Mouse (Mus musculus): ENCODE measurements around the gene Arnt.

The Arnt gene

DNA sequence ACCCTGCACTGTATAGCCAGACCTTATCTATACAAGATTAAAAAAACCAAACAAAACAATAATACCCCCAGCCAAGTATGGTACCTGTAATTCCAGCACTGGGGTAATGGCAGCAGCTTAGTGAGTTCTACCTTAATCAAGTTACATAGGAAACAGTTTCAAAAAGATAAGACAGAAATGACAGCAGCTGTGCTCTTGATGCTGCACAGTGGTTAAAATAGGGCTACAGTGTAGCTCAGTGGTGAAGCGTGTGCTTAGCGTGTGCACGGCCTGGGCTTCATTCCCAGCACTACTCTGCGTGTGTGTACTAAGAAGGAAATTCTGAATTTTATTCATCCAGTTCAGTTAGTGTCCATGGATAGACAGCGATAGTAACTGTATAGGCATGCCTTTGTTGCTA, 22.2 kb downstream of the Arnt start:
- no peak for DNase-seq (ENCODE audit: low spot score in 2 of 2)

DNA sequence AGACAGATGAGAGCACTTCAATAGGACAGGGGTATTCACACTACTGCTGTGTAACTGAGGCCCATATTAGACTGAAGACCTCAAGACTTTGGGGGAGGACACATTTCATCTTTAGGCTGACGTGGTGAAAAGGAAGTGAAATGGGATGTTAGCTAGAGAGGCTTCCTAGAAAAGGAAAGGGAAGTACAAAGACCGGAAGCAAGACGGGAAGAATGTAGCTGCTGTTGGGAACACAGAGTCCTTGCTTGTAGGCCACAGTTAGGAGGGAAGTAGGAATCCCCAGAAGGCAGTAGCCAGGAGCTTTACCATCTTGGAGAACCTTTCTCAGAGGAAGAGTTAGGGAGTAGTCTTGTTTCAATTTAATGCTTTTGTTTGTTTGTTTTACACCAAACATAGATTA, 23.6 kb downstream of the Arnt start:
- no peak for DNase-seq (ENCODE audit: low spot score in 2 of 2)

DNA sequence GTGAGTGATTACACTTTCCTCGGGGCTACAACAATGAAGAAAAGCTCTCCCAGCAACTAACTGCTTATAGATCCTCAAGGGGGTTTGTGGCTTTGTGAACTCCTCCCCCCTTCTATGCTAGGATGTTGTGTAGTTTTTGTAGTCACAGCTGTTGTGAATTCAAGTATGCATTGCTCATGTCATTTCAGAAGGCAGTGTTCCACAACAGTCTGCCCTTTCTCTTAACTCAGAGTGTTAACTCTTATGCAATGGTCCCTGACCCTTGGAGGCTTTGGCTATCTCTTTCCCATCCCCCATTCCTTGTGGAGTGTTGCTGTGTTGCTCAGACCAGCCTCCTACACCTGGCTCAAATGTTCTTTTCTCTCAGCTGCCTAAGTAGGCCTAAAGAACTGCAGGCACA, 25.2 kb downstream of the Arnt start:
- DNase-seq (ENCODE audit: low spot score in 2 of 2): no peak

DNA sequence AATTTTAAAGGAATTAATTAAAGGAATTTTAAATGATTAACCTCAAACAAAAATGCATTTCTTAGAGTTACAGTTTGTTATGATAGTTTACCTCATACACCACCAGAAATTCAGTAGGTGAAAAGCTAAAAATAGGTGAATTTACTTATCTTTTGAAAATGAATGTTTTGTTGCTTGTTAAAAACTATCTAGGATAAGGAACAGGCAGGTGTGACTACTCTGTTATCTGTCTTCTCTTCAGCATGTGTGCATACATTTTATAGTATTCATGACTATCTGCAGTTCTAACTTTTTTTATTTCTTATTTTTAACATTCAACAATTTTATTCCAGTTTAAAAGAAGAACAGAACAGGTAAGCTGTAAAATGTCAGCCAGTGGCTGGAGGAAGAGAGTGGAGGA, 29.7 kb downstream of the Arnt start:
- no peak for DNase-seq (ENCODE audit: low spot score in 2 of 2)

DNA sequence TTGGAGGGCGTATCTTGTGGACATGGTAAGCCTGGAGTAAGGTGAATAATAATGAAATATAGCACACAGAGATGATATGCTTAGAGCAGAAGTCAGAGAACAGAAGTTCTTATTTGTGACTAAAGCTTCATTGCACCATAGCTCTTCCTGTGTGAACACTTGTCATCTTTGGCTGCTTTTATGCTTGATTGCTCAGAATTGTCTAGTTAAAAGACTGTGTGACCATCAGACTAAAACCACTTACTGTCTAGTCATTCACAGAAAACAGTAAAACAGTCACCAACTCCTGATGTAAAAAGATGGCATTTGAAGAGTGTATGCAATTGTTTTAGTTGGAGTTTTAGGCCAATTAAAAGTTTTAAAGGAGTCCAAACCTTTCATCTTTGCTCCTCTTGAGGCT, 44.8 kb downstream of the Arnt start:
- DNase-seq (ENCODE audit: low spot score in 2 of 2): no peak

DNA sequence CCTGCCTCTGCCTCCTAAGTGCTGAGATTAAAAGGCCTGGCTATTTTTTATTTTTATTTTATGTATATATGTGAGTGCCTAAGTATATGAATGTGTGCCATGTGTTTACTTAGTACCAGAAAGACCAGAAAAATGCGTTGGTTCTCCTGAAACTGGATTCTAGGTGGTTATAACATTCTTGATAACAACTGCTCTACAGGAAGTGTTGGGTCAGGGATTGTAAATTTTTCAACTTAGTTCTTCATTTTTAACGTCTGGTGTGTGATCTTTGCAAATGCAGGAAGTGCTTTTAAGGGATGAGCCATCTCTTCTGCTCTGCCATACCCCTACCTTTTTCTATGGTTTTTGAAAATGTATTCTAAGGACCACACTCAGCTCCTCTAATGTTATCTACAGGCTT, 52.2 kb downstream of the Arnt start:
- no peak for DNase-seq (ENCODE audit: low spot score in 2 of 2)

DNA sequence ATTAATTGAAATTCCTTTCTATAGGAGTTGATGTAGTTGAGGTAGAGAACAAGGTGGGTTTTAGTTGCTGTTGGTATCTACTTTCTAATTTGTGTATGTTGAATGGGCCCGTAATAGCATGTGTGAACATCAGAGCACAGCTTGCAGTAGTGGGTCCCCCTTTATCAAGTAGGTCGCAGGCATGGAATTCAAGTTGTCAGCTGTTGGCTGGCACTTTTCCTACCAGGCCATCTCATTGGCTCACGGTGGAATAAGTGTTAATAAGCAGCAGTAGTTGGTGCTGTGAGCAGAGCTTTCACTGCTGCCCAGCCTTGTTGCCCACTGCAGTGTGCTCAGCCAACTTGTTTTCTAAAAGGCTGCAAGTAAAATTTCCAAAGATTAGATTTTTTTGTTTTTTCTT, 54.5 kb downstream of the Arnt start:
- no peak for DNase-seq (ENCODE audit: low spot score in 2 of 2)

DNA sequence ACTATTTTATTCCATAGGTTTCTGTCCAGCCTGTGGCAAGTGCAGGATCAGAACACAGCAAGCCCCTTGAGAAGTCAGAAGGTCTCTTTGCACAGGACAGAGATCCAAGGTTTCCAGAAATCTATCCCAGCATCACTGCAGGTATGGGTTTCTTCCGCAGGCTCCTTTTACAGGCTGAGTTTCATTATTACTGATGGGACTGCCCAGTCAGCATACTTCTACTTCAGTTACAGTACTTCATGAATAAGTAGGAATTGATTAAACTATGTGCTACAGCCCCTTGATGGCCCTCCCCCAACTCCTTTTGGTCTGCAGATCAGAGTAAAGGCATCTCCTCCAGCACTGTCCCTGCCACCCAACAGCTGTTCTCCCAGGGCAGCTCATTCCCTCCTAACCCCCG, 56.0 kb downstream of the Arnt start:
- no peak for DNase-seq (ENCODE audit: low spot score in 2 of 2)

DNA sequence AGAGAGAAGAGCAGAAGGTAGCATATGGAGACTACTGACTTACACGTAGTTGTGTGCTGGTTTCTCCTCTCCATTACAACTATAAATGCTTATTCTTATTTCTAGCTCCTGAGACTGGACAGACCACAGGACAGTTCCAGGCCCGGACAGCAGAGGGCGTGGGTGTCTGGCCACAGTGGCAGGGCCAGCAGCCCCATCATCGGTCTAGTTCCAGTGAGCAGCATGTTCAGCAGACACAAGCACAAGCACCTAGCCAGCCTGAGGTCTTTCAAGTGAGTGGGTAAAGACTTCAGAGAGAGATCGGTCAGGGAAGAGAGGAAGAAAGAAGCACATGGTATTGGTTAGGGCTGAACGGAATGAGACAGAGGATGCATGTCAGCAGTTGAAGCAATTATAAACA, 60.2 kb downstream of the Arnt start:
- peak; percentile 23 to 33 for DNase-seq (ENCODE audit: low spot score in 2 of 2)

DNA sequence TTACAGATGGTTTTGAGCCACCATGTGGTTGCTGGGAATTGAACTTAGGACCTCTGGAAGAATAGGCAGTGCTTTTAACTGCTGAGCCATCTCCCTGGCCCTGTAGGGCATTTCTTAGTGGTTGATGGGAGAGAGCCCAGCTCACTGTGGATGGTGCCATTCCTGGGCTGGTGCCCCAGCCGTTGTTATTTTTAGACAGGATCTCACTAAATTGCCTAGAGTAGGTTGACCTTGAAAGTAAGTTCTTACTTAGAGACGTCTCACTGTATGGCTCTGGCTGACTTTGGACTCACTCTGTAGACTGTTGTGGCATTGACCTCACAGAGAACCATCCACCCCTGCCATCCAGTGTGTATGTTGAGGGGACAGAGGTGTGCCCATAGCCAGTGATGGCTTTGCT, 64.0 kb downstream of the Arnt start:
- no peak for DNase-seq (ENCODE audit: low spot score in 2 of 2)

DNA sequence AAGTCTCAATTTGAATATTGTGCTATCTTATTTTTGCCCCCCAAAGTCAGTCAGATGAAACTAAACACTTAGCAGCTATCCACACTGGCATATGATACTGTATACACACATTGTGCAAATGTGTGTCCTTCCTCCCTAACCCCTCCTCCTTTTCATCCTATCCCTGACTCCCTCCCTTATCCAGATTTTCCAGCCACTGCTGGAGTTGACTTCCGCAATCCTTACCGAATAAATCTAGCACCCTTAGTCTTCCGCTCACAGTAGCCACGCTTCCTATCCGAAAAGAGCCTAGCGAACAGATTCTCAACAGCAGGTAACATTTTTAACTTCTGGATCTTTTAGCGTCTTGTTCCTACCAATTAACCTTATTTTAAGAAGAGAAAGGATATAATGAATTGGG, 64.8 kb downstream of the Arnt start, which contains the start of gene Ctsk:
Gene Ctsk, plus strand, starts transcription at position 233 of the 400 bp plus-strand sequence.
- no peak for DNase-seq (ENCODE audit: low spot score in 2 of 2)

DNA sequence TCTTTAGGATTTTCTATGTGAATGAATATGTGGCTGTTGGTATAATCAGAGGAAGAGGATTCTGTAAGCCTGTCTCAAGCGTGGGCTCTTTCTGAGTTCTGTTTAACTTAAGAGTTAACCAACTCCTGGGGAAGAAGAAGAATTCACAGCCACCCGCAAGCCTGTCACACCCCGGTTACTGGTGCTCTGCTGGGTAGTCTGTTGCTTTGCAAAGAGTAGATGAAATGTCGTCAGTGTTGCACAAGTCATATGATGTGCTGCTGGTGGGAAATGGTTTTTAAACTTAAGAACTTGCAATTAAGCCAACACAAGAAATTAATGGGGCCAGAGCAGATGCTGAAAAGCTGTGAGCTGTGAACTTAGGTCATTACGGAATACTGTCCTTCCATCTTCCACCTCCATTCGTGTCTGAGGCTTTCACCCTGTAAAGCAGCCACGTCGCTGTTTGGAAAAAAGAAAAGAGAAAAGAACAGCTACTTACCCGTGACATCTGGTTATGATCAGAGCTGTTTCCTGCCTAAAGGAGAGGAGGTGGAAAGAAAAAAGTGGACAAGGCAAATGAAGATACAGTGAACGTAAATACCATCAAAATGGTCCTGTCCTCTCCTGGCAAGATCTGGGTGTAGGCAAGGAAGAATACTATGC, 65.4 kb downstream of the Arnt start:
- DNase-seq (ENCODE audit: low spot score in 2 of 2): no peak

DNA sequence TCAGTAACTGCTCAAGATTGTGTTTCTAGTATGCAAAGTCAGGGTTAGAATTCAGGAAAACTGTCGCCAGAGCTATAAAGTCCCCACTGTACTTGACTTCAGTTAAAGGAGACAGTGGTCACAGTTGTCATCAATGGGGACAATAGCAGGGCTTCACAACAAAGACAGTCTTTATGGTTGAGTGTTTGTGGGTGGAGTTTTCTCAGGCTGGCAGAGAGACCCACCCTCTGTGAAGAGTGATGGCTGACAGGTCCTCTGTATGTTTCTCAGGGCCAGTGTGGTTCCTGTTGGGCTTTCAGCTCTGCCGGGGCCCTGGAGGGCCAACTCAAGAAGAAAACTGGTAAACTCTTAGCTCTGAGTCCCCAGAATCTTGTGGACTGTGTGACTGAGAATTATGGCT, 68.1 kb downstream of the Arnt start:
- DNase-seq (ENCODE audit: low spot score in 2 of 2): no peak

DNA sequence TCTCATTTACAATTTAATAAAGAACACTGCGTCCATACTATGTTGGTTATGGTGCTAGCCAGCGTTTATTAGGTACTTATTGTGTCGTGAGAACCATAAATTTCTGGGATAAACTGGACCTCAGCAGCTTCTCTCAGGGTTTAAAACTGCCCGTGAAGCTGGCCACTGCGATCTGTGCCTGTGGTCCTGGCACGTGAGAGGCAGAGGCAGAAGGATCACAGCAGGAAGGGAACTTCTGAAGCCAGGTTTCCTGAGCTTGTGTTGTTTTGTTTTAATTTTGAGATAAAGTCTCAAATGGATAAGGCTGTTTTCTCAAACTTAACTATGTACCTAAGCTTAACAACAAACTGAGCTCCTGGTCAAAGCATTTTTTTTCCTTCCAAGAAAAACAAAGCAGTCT, 75.2 kb downstream of the Arnt start:
- DNase-seq (ENCODE audit: low spot score in 2 of 2): no peak

DNA sequence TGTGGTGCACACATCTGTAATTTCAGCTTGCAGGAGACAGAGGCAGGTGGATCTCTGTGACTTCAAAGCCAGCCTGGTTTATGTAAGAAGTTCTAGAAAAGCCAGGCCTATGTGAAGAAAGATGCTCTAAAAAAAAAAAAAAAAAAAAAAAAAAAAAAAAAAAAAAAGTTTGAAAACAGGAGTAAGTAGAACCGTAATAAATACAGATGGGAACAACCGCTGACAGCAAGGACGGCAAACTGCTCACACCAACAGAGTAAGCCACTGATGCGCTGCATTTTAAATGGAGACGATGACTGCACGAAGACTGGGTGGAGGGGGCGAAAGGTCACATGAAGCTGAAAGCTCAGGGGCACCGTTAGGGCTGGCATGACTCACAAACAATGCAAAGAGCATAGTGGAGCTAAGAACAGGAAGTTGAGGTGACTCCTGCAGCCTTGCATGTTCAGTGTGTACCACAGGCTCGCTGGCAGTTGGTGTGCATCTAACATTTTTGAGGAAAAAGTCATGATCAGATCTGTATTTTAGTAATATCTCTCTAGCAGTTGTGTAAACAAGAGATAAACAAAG, 77.5 kb downstream of the Arnt start:
- no peak for DNase-seq (ENCODE audit: low spot score in 2 of 2)

DNA sequence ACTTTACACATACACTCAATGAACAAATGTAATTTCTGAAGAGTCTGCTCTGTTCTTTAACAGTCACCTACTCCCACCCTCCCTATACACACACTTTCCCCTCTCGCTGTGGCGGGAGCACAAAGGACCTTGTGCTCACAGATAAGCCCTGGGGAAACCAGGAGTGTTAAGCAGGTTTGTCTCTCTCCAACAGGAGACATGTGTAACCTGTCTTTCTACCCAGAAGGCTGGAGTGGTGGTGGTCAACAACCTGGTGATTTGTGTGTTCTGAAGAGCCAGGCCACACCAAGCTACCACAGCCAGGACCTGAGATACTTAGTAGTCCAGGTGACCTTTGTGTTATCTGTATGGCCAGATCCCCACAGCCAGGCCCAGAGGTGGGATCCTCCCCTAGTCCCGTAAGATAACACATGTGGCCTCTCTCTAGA, 82.4 kb downstream of the Arnt start:
- DNase-seq (ENCODE audit: low spot score in 2 of 2): no peak

DNA sequence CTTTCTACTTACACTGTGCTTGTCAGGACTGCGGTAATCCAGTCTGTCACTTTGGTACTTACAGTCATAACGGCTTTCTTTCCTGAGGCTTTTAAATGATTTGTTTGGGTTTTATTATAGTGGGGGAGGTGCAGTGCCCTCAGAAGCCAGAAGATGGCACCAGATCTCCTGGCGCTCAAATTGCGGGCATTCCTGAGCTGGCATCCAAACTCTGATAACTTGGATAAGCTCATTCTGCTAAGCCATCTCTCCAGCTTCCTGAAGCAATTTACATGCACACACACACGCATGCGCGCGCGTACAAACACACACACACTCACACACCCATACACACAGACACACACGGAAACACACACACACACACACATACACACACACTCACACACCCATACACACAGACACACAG, 83.3 kb downstream of the Arnt start:
- DNase-seq (ENCODE audit: low spot score in 2 of 2): peak; percentile 23 to 51

DNA sequence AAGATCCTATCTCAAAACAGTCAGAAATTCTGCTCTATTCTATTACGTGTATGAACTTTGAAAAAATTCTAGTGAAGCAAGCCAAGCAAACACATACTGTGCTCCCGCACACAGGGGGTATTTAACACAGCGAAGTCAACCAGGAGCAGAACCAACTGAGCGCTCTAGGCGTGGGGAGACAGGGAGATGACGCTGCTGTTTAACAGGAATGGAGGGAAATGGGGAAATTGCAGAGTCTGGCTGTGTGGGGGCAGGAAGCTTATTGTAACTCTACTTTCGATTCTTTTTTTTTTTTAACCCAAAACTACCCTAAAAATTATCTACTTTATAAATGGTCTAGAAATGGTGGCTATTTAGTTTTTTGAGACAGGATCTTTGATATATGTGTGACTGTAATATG, 84.7 kb downstream of the Arnt start:
- DNase-seq (ENCODE audit: low spot score in 2 of 2): no peak

DNA sequence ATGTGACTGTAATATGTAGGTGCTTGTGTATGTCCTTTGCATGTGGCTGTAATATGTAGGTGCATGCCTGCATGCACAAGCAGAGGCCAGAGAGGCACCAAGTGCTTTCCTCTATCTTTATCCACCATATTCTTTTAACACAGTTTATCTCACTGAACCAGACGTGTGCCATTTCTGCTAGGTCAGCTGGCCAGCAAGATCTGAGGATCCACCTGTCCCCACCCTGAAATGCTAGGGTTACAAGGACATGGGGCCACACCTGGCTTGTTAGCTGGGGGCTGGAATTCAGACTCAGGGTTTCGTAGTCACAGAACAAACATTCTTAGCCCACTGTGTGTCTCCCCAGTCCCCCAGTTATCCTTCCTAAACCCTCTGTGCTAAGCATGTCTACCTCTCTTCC, 85.1 kb downstream of the Arnt start:
- DNase-seq (ENCODE audit: low spot score in 2 of 2): no peak

DNA sequence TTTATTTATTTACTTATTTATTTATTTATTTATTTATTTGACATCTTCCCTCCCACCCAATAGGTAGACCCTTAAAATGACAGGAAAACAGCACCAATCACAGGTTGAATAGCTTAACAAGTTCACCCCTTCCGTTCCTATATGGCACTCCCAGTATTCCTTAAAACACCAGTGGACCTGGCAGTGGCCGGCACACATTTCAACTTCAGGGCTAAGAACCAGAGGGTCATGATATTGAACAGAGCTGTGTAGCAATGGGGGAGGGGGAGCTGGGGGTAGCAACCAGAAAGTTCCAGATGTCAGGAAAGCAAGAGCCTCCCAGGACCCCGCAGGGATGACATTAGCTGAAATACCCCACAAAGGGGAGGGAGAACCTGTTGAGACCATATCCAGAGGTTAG, 85.9 kb downstream of the Arnt start:
- no peak for DNase-seq (ENCODE audit: low spot score in 2 of 2)

DNA sequence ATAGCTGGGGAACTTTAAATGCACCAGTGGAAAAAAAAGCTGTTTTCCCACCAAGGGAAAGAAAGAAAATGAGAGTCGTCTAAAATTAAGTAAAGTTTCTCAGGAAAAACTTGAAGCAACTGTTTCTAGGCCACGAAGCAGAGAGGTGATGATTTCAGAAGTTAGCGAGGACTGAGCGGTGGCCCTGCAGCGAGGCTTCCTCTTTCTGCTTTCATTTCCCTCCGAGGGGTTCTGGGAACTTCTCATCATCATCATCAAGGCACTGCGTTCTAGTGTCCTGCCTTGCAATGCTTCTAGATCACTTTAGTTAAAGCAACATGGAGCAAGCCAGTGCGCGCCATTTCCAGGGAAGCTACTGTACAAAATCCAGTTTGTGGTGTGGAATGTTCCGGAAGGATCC, 87.0 kb downstream of the Arnt start:
- DNase-seq (ENCODE audit: low spot score in 2 of 2): no peak

DNA sequence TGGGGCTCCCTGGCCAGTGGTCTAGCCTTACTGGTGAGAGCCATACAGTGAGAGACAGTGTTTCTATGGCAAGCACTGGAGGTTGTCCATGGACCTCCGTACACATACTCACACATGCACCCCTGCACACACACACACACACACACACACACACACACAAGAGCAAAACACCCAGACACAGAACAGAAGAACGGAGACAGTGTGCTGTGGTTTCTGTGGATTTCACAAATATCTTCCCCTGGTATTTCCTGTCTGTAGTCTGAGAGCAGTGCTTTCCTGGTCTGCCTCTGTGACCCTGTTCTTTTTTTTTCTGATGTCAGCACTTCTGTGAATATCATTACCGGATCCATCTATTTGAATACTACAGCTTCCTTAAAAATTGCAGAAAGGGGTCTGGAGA, 89.5 kb downstream of the Arnt start:
- no peak for DNase-seq (ENCODE audit: low spot score in 2 of 2)

DNA sequence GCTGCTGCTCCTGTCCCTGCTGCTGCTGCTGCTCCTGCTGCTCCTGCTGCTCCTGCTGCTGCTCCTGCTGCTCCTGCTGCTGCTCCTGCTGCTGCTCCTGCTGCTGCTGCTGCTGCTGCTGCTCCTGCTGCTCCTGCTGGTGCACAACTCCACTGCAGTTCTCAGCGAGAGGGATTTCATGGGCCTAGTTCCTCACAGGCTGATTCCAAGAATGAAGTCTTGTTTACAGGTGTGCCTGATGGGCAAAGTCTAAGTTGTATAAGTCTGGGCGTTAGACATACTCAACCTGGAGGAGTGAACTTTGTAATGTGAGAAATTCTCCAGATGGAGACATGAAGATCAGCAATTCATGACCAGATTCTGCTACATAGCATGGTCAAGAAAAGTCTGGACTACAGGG, 90.5 kb downstream of the Arnt start:
- DNase-seq (ENCODE audit: low spot score in 2 of 2): no peak

DNA sequence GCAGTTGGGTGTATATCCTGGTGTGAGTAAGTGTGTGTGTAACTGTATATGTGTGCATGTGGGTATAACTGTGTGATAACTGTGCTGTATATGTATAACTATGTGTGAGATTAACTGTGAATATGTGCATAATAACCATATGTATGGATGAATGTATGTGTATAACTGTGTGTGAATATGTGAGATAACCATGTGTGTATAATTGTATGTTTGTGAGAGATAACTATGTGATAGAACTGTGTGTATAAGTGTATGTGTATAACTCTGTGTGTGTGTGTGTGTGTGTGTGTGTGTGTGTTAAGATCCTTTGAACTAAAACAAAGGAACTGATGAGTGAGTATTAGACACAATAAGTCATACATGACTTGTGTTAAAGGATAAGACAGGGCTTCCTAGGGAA, 91.9 kb downstream of the Arnt start:
- no peak for DNase-seq (ENCODE audit: low spot score in 2 of 2)
